Mouse (Mus musculus) limb, embryonic 10.5 days (tissue): ENCODE measurements around the gene Tas2r130. TPM values are rescaled to one million over a fixed set of nuclear protein-coding genes. Genes with fewer than 3 reads are reported as not detected.
"Not testable (repeated sequence)": the region's sequence is repeated elsewhere in the genome, so short reads cannot be mapped to it uniquely, and the experiment has no call there.

Experiments
- DNase-seq: peaks from one replicate; pipeline ENCODE4 v3.0.0-alpha.2; 2017; ENCODE audit warnings: low spot score
- H3K27ac ChIP-seq: fragments of 300-500 bp; sonication (generic); 2 replicates; pipeline ENCODE4 v1.5.1; 2016; ENCODE audit warnings: mild to moderate bottlenecking
- H3K27me3 ChIP-seq: fragments of 300-500 bp; sonication (generic); 2 replicates; pipeline ENCODE4 v1.6.1; 2016; ENCODE audit warnings: low read depth, mild to moderate bottlenecking; ENCODE audit not compliant: poor library complexity, severe bottlenecking
- H3K36me3 ChIP-seq: fragments of 300-500 bp; sonication (generic); 2 replicates; pipeline ENCODE4 v1.6.1; 2016; ENCODE audit warnings: mild to moderate bottlenecking, moderate library complexity
- H3K4me1 ChIP-seq: fragments of 300-500 bp; sonication (generic); 2 replicates; pipeline ENCODE4 v1.6.1; 2016
- H3K4me3 ChIP-seq: fragments of 300-500 bp; sonication (generic); 2 replicates; pipeline ENCODE4 v1.5.1; 2016; ENCODE audit warnings: mild to moderate bottlenecking, moderate library complexity
- H3K9me3 ChIP-seq: fragments of 300-500 bp; sonication (generic); replicated peaks from 2 replicates; pipeline ENCODE4 v1.6.1; 2016; ENCODE audit warnings: mild to moderate bottlenecking
- WGBS: fragments of 180-500 bp; shearing (Covaris S2); methylation state at CpG from one replicate; pipeline ENCODE4 v1.1.7; 2016; 5-methylcytosine and 5-hydroxymethylcytosine counted together
- polyA plus RNA-seq: library from polyadenylated mRNA; unstranded; fragments of >200 nt; fragmentation: Nextera tagmentation; extraction: Ambion mirVana; gene quantifications from 2 replicates; pipeline ENCODE4 v1.2.1, GENCODE M21; 2016

The Tas2r130 gene
- polyA plus RNA-seq, result not detected in 2 replicates

GRCm38 (mm10) chr6:131630812-131631211, at the start of gene Tas2r130:
Gene Tas2r130, minus strand, starts transcription at chr6:131630912.
- no peak within 1 kb of the TSS for H3K4me3 ChIP-seq
- H3K27ac ChIP-seq, result no peak within 1 kb of the TSS
- H3K36me3 ChIP-seq, result no peaks in the 10 kb centered on the region

GRCm38 (mm10) chr6:131678786-131679185, 48.1 kb upstream of the Tas2r130 start, which contains the start of gene Tas2r106:
Gene Tas2r106, minus strand, starts transcription at chr6:131678886.
- no peak within 1 kb of the TSS for H3K27ac ChIP-seq
- WGBS, result 86% methylated on average over 3 of the region's 3 CpGs
- H3K27me3 ChIP-seq, result no peaks in the 10 kb centered on the region

More at GRCm38 (mm10) chr6:131630812-131631211, at the start of gene Tas2r130:
- H3K4me1 ChIP-seq, result no peaks in the 10 kb centered on the region
- H3K9me3 ChIP-seq, result no peaks in the 10 kb centered on the region
- no peaks in the 10 kb centered on the region for H3K27me3 ChIP-seq
- WGBS, result 86% methylated on average over 3 of the region's 3 CpGs
- DNase-seq, result no peak

DNA sequence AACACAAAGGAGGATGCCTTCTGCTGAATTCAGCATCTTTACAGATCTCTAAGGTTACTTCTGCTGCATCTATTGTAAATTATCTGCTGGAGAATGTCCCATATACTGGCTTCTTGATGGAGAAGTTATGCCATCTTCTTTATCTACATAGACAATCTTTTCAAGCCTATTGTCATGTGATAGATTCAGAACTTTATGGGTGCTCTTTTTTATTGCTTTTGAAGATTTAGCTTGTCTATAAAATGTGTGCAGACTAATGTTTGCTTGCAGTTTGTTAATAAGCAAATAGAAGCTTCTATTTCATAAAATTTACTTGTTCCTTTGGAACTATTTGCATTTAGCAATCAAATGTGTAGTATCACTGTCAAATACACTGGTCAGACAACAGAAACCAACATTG, 29.3 kb upstream of the Tas2r130 start, which contains the start of gene Tas2r107:
Gene Tas2r107 (minus strand): TSS at position 101 of the 400 bp plus-strand sequence.
- H3K27ac ChIP-seq, result no peak within 1 kb of the TSS
- DNase-seq, result no peak
- no peaks in the 10 kb centered on the region for H3K27me3 ChIP-seq
- no peaks in the 10 kb centered on the region for H3K4me1 ChIP-seq
- no peak within 1 kb of the TSS for H3K4me3 ChIP-seq
- no peaks in the 10 kb centered on the region for H3K9me3 ChIP-seq
- H3K36me3 ChIP-seq, result no peaks in the 10 kb centered on the region

More at GRCm38 (mm10) chr6:131678786-131679185, 48.1 kb upstream of the Tas2r130 start, which contains the start of gene Tas2r106:
- no peaks in the 10 kb centered on the region for H3K4me1 ChIP-seq
- no peak within 1 kb of the TSS for H3K4me3 ChIP-seq
- H3K36me3 ChIP-seq, result no peaks in the 10 kb centered on the region
- DNase-seq, result no peak
- H3K9me3 ChIP-seq, result 0 out of 2 replicates have a peak, but pooled peaks cover 2% of the 10 kb centered on the region

DNA sequence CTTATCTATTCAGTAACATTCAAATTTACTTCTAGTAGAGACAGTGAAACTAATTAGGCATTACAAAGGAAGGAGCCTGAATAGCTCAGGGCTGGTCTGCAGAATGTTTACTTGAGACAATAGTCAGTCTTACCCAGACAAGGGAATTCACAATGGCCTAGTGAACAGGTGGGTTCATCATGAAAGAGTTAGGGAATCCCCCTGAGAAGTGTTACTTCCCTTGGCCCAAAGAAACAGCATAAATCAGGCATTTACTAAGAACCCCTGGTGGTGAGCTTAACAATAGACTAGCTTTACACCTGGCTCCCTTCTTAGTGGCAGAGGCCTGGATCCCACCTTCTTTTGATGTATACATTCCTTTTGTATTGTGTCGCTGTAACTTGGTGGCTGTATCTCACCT, 20.8 kb downstream of the Tas2r130 start:
- not testable (repeated sequence) for H3K4me3 ChIP-seq, H3K9me3 ChIP-seq, H3K36me3 ChIP-seq, H3K4me1 ChIP-seq, H3K27ac ChIP-seq, H3K27me3 ChIP-seq, DNase-seq
- 95% methylated on average over 1 of the region's 1 CpGs for WGBS

DNA sequence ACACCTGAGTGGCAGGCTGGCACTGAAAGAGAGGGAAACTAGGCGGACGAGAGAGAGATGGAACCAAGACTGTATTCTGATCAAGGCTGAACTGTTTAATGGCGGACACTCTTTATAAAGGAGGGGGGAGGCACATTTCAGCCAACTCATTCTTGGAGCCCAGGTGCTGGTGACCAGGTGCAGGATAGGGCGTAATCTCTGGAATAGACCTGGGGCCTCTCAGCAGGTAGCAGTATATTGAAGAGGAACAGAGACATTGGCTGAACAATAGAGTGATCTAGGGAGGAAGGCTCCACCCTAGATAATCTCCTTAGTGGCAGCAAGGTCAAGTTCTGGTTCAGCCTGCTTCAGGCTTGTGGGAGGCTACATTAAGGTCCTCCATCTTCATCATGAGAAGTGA, 25.9 kb downstream of the Tas2r130 start:
- Histone ChIP-seq H3K9me3 (no peaks in the 10 kb centered on the region), H3K36me3 (no peaks in the 10 kb centered on the region), H3K4me3 (no peak overlapping the region), H3K27me3 (no peaks in the 10 kb centered on the region), H3K27ac (no peak overlapping the region), H3K4me1 (no peaks in the 10 kb centered on the region)
- DNase-seq, result no peak
- 93% methylated on average over 4 of the region's 4 CpGs for WGBS

Other genes starting within 250 kb of the Tas2r130 start
- gene Ybx3, start 242.4 kb downstream of the Tas2r130 start, polyA plus RNA-seq, result 33.9 and 37.6 TPM in 2 replicates
- gene 5430401F13Rik, start 144.5 kb downstream of the Tas2r130 start, polyA plus RNA-seq, result not detected in 2 replicates
- gene Gm6619, start 144.5 kb downstream of the Tas2r130 start, polyA plus RNA-seq, result not detected in 2 replicates
- gene Tas2r107, start 29.2 kb upstream of the Tas2r130 start, polyA plus RNA-seq, result not detected in 2 replicates
- gene Tas2r106, start 48.0 kb upstream of the Tas2r130 start, polyA plus RNA-seq, result not detected in 2 replicates
- gene Tas2r104, start 54.8 kb upstream of the Tas2r130 start, polyA plus RNA-seq, result not detected in 2 replicates
- not detected in 2 replicates for gene Tas2r105, start 56.6 kb upstream of the Tas2r130 start, polyA plus RNA-seq
- not detected in 2 replicates for gene Tas2r114, start 59.2 kb upstream of the Tas2r130 start, polyA plus RNA-seq